Mouse (Mus musculus) MEL (cell line): ENCODE measurements at regions not wholly inside any gene's neighbourhood (a gene's known extent, or its start where the extent isn't known, plus 50 kb on each side); places are given as distances from the start of the nearest gene placed in this dataset.

Experiments used
- CTCF ChIP-seq, 3 experiments: IDR thresholded peaks in 2 of 3; conservative IDR thresholded peaks in 1 of 3; 2 replicates each; pipeline ENCODE4 v1.5.1; 2011 to 2012; ENCODE audit warnings: low read length in 3 of 3, low read depth in 2 of 3, mild to moderate bottlenecking in 2 of 3, improper control_type of control experiment in 1 of 3, inconsistent platforms in 1 of 3, mixed read lengths in 1 of 3, moderate library complexity in 1 of 3; ENCODE audit not compliant: control insufficient read depth in 1 of 3, insufficient read depth in 1 of 3, poor library complexity in 1 of 3, severe bottlenecking in 1 of 3
- MYC ChIP-seq: IDR thresholded peaks from 2 replicates; pipeline ENCODE4 v1.6.1; 2011; ENCODE audit warnings: low read depth, mild to moderate bottlenecking, low read length, improper control_type of control experiment, moderate library complexity
- NRF1 ChIP-seq: IDR thresholded peaks from 2 replicates; pipeline ENCODE4 v1.6.1; 2014; ENCODE audit warnings: low read depth, mild to moderate bottlenecking, inconsistent platforms, low read length, improper control_type of control experiment, moderate library complexity; ENCODE audit not compliant: poor library complexity, insufficient read depth, severe bottlenecking
- POLR2A ChIP-seq, 2 experiments: IDR thresholded peaks; 2 replicates each; pipeline ENCODE4 v1.6.1; 2011 to 2012; ENCODE audit warnings: low read length in 2 of 2, mild to moderate bottlenecking in 2 of 2, control low read depth in 1 of 2, improper control_type of control experiment in 1 of 2, low read depth in 1 of 2, moderate library complexity in 1 of 2; ENCODE audit not compliant: control insufficient read depth in 1 of 2, insufficient read depth in 1 of 2, poor library complexity in 1 of 2
- SIN3A ChIP-seq: IDR thresholded peaks from 2 replicates; pipeline ENCODE4 v1.6.1; 2012; ENCODE audit warnings: low read length, improper control_type of control experiment, inconsistent platforms

DNA sequence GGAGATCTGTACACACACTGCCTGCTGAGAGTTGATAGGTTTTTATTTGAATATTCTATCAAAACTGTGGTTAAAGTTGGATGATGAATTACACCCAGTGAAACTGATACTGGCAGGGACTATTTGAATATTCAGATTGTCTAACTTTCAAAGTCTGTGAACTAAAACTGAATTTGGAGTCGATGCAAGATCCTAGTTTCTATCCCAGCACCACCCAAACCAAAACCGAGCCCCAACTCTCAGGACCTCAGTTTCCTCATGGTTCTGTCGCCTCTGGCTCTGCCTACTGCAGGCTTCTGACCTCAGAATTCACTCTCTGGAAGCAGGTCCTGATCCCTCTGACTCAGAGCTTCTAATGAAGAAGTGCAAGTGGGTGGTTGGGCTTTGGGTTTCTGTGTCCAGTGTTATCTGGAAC is 170.8 kb downstream of the Cd47 start:
- TF ChIP-seq SIN3A, result no peak
- no peak for TF ChIP-seq NRF1
- no peak for TF ChIP-seq CTCF (IDR thresholded peaks at IDR 0.05 in 2 of 3, conservative IDR thresholded peaks at IDR 0.05 in 1 of 3; ENCODE audit: control insufficient read depth in 1 of 3, insufficient read depth in 1 of 3, low read depth in 2 of 3, low read length in 3 of 3, poor library complexity in 1 of 3, severe bottlenecking in 1 of 3)
- no peak for TF ChIP-seq POLR2A (IDR thresholded peaks at IDR 0.05; ENCODE audit: control insufficient read depth in 1 of 2, insufficient read depth in 1 of 2, low read depth in 1 of 2, low read length in 2 of 2, poor library complexity in 1 of 2)
- TF ChIP-seq MYC, result no peak
